Mouse (Mus musculus) left cerebral cortex, postnatal 36 days (tissue): ENCODE data around the gene Pawr. TPM values are rescaled to one million over a fixed set of nuclear protein-coding genes. Genes with fewer than 3 reads are reported as not detected.

Experiments used
- DNase-seq, 2 experiments: peaks; one replicate each; pipeline ENCODE4 v3.0.0; 2021 to 2022; ENCODE audit warnings: low spot score in 2 of 2, mixed read lengths in 1 of 2
- intact Hi-C: fragments of 180-260 bp; cut with DNase I; formaldehyde crosslinking; loops from one replicate; pipeline ENCODE4 v1.15.1; 2025
- total RNA-seq, 2 experiments: library from RNA; stranded (reverse); gene quantifications; 2 replicates each; pipeline ENCODE4 v1.2.3; 2021

Pawr gene
- total RNA-seq, 2 experiments from 2014 or later: 2.8 to 3.4 TPM

- intact Hi-C loops: no loop called here
- no peak for DNase-seq
Observed at GRCm38 (mm10) chr10:108378479-108378878, 46.6 kb downstream of the Pawr start.

GRCm38 (mm10) chr10:108380715-108381114 lies 48.8 kb downstream of the Pawr start:
- no peak for DNase-seq
- intact Hi-C loops: no loop called here

- intact Hi-C loops: no loop called here
- no peak for DNase-seq
Observed at GRCm38 (mm10) chr10:108384153-108384769, 52.3 kb downstream of the Pawr start.

- no peak for DNase-seq
- intact Hi-C loops: no loop called here
Observed at GRCm38 (mm10) chr10:108385480-108385955, 53.6 kb downstream of the Pawr start.

- intact Hi-C loops: no loop called here
- no peak for DNase-seq
Observed at GRCm38 (mm10) chr10:108388410-108388915, 56.5 kb downstream of the Pawr start.

GRCm38 (mm10) chr10:108389178-108389926 lies 57.4 kb downstream of the Pawr start:
- no peak for DNase-seq
- intact Hi-C loops: no loop called here

GRCm38 (mm10) chr10:108389927-108390287 lies 58.0 kb downstream of the Pawr start:
- intact Hi-C loops: no loop called here
- DNase-seq: no peak

- intact Hi-C loops: no loop called here
Observed at GRCm38 (mm10) chr10:108391370-108391902, 59.5 kb downstream of the Pawr start.

GRCm38 (mm10) chr10:108392151-108392550 lies 60.2 kb downstream of the Pawr start:
- DNase-seq: no peak
- intact Hi-C loops: no loop called here

More at GRCm38 (mm10) chr10:108391370-108391902, 59.5 kb downstream of the Pawr start:
- DNase-seq: no peak

GRCm38 (mm10) chr10:108394306-108394705 lies 62.4 kb downstream of the Pawr start:
- intact Hi-C loops: no loop called here
- no peak for DNase-seq

GRCm38 (mm10) chr10:108395229-108395628 lies 63.3 kb downstream of the Pawr start:
- intact Hi-C loops: no loop called here
- no peak for DNase-seq

GRCm38 (mm10) chr10:108395647-108396046 lies 63.7 kb downstream of the Pawr start:
- peak; percentile 10 to 43 for DNase-seq
- intact Hi-C loops: no loop called here

GRCm38 (mm10) chr10:108402751-108403150 lies 70.8 kb downstream of the Pawr start:
- intact Hi-C loops: no loop called here
- no peak for DNase-seq

GRCm38 (mm10) chr10:108403366-108403865 lies 71.5 kb downstream of the Pawr start:
- intact Hi-C loops: no loop called here
- DNase-seq: no peak

- intact Hi-C loops: no loop called here
- no peak for DNase-seq
Observed at GRCm38 (mm10) chr10:108404087-108404486, 72.2 kb downstream of the Pawr start.

GRCm38 (mm10) chr10:108405076-108405475 lies 73.2 kb downstream of the Pawr start:
- no peak for DNase-seq
- intact Hi-C loops: no loop called here

GRCm38 (mm10) chr10:108405931-108406330 lies 74.0 kb downstream of the Pawr start:
- intact Hi-C loops: no loop called here
- no peak for DNase-seq

GRCm38 (mm10) chr10:108406798-108407754 lies 75.2 kb downstream of the Pawr start:
- intact Hi-C loops: no loop called here
- DNase-seq: no peak

GRCm38 (mm10) chr10:108408025-108408424 lies 76.1 kb downstream of the Pawr start:
- DNase-seq: no peak
- intact Hi-C loops: no loop called here
